Mouse (Mus musculus) neural tube, embryonic 13.5 days (tissue): ENCODE measurements at regions not wholly inside any gene's neighbourhood (a gene's known extent, or its start where the extent isn't known, plus 50 kb on each side); places are given as distances from the start of the nearest gene placed in this dataset.

Experiments used
- ATAC-seq: fragments of 200-750 bp; cut with Nextera tagmentation; 2 replicates; pipeline ENCODE4 v1.8.0; 2017; ENCODE audit warnings: low read depth, mild to moderate bottlenecking, moderate TSS enrichment, moderate library complexity
- H3K27ac ChIP-seq: fragments of 300-500 bp; sonication (generic); replicated peaks from 2 replicates; pipeline ENCODE4 v1.5.1; 2015; ENCODE audit warnings: moderate library complexity, mild to moderate bottlenecking, inconsistent platforms
- H3K27me3 ChIP-seq: fragments of 300-500 bp; sonication (generic); 2 replicates; pipeline ENCODE4 v1.6.1; 2015; ENCODE audit warnings: mild to moderate bottlenecking, inconsistent platforms
- H3K36me3 ChIP-seq: fragments of 300-500 bp; sonication (generic); 2 replicates; pipeline ENCODE4 v1.6.1; 2015; ENCODE audit warnings: mild to moderate bottlenecking, inconsistent platforms
- H3K4me1 ChIP-seq: fragments of 300-500 bp; sonication (generic); replicated peaks from 2 replicates; pipeline ENCODE4 v1.6.1; 2015; ENCODE audit warnings: inconsistent platforms
- H3K4me2 ChIP-seq: fragments of 300-500 bp; sonication (generic); 2 replicates; pipeline ENCODE4 v1.6.1; 2015; ENCODE audit warnings: inconsistent platforms, mild to moderate bottlenecking, moderate library complexity
- H3K4me3 ChIP-seq: fragments of 300-500 bp; sonication (generic); 2 replicates; pipeline ENCODE4 v1.5.1; 2015; ENCODE audit warnings: mild to moderate bottlenecking, inconsistent platforms
- H3K9ac ChIP-seq: fragments of 300-500 bp; sonication (generic); 2 replicates; pipeline ENCODE4 v1.6.1; 2015; ENCODE audit warnings: moderate library complexity, mild to moderate bottlenecking, inconsistent platforms
- H3K9me3 ChIP-seq: fragments of 300-500 bp; sonication (generic); 2 replicates; pipeline ENCODE4 v1.6.1; 2016; ENCODE audit warnings: inconsistent platforms
- WGBS: fragments of 180-500 bp; shearing (Covaris S2); methylation state at CpG from one replicate; pipeline ENCODE4 v1.1.7; 2015; 5-methylcytosine and 5-hydroxymethylcytosine counted together

- ATAC-seq: peak; percentile 100
- Histone ChIP-seq H3K4me1 (no peaks in the 10 kb centered on the region), H3K9me3 (no peaks in the 10 kb centered on the region), H3K27ac (no peak overlapping the region), H3K4me2 (no peak overlapping the region), H3K4me3 (no peak overlapping the region), H3K27me3 (no peaks in the 10 kb centered on the region), H3K36me3 (no peaks in the 10 kb centered on the region), H3K9ac (no peak overlapping the region)
- 88% methylated on average over 14 of the region's 14 CpGs for WGBS
Observed at GRCm38 (mm10) chr4:80002738-80003635, 830.9 kb upstream of the Tyrp1 start.

- WGBS: 86% methylated on average over 13 of the region's 13 CpGs
Observed at GRCm38 (mm10) chr4:80003636-80004365, 830.1 kb upstream of the Tyrp1 start.

GRCm38 (mm10) chr4:80004366-80004700 lies 829.6 kb upstream of the Tyrp1 start:
- no peak for ATAC-seq
- no peaks in the 10 kb centered on the region for H3K27me3 ChIP-seq
- WGBS: 91% methylated on average over 4 of the region's 4 CpGs
- no peak overlapping the region for H3K9ac ChIP-seq
- no peaks in the 10 kb centered on the region for H3K9me3 ChIP-seq
- H3K4me2 ChIP-seq: no peak overlapping the region
- H3K27ac ChIP-seq: no peak overlapping the region
- H3K4me3 ChIP-seq: no peak overlapping the region
- no peaks in the 10 kb centered on the region for H3K36me3 ChIP-seq
- no peaks in the 10 kb centered on the region for H3K4me1 ChIP-seq

More at GRCm38 (mm10) chr4:80003636-80004365, 830.1 kb upstream of the Tyrp1 start:
- Histone ChIP-seq H3K9me3 (no peaks in the 10 kb centered on the region), H3K27ac (no peak overlapping the region), H3K27me3 (no peaks in the 10 kb centered on the region), H3K4me3 (no peak overlapping the region), H3K9ac (no peak overlapping the region), H3K4me2 (no peak overlapping the region), H3K36me3 (no peaks in the 10 kb centered on the region), H3K4me1 (no peaks in the 10 kb centered on the region)
- peak; percentile 93 for ATAC-seq

GRCm38 (mm10) chr4:80004788-80005187 lies 829.1 kb upstream of the Tyrp1 start:
- ATAC-seq: no peak
- no peaks in the 10 kb centered on the region for H3K27me3 ChIP-seq
- no peak overlapping the region for H3K4me3 ChIP-seq
- H3K4me1 ChIP-seq: no peaks in the 10 kb centered on the region
- 96% methylated on average over 4 of the region's 4 CpGs for WGBS
- H3K36me3 ChIP-seq: no peaks in the 10 kb centered on the region
- no peak overlapping the region for H3K9ac ChIP-seq
- H3K4me2 ChIP-seq: no peak overlapping the region
- H3K9me3 ChIP-seq: no peaks in the 10 kb centered on the region
- no peak overlapping the region for H3K27ac ChIP-seq

- Histone ChIP-seq H3K4me3 (no peak overlapping the region), H3K27ac (no peak overlapping the region), H3K9ac (no peak overlapping the region), H3K36me3 (no peaks in the 10 kb centered on the region), H3K4me1 (no peaks in the 10 kb centered on the region), H3K9me3 (no peaks in the 10 kb centered on the region), H3K4me2 (no peak overlapping the region), H3K27me3 (no peaks in the 10 kb centered on the region)
- 67% methylated on average over 3 of the region's 3 CpGs for WGBS
- no peak for ATAC-seq
Observed at GRCm38 (mm10) chr4:80027876-80028275, 806.0 kb upstream of the Tyrp1 start.

GRCm38 (mm10) chr4:80047956-80048355 lies 786.0 kb upstream of the Tyrp1 start:
- H3K36me3 ChIP-seq: no peaks in the 10 kb centered on the region
- no peaks in the 10 kb centered on the region for H3K9me3 ChIP-seq
- H3K4me1 ChIP-seq: no peaks in the 10 kb centered on the region
- H3K27ac ChIP-seq: no peak overlapping the region
- ATAC-seq: peak; percentile 47; the same call in 1 of the 2 replicates
- no peak overlapping the region for H3K4me3 ChIP-seq
- no peaks in the 10 kb centered on the region for H3K27me3 ChIP-seq
- H3K4me2 ChIP-seq: no peak overlapping the region
- 66% methylated on average over 6 of the region's 6 CpGs for WGBS
- H3K9ac ChIP-seq: no peak overlapping the region
